Mouse (Mus musculus): ENCODE measurements at regions not wholly inside any gene's neighbourhood (a gene's known extent, or its start where the extent isn't known, plus 50 kb on each side); places are given as distances from the start of the nearest gene placed in this dataset.

GRCm38 (mm10) chr14:76613604-76614003, 56.9 kb upstream of the Serp2 start:
- DNase-seq (ENCODE audit: low spot score in 2 of 2) = no peak

DNA sequence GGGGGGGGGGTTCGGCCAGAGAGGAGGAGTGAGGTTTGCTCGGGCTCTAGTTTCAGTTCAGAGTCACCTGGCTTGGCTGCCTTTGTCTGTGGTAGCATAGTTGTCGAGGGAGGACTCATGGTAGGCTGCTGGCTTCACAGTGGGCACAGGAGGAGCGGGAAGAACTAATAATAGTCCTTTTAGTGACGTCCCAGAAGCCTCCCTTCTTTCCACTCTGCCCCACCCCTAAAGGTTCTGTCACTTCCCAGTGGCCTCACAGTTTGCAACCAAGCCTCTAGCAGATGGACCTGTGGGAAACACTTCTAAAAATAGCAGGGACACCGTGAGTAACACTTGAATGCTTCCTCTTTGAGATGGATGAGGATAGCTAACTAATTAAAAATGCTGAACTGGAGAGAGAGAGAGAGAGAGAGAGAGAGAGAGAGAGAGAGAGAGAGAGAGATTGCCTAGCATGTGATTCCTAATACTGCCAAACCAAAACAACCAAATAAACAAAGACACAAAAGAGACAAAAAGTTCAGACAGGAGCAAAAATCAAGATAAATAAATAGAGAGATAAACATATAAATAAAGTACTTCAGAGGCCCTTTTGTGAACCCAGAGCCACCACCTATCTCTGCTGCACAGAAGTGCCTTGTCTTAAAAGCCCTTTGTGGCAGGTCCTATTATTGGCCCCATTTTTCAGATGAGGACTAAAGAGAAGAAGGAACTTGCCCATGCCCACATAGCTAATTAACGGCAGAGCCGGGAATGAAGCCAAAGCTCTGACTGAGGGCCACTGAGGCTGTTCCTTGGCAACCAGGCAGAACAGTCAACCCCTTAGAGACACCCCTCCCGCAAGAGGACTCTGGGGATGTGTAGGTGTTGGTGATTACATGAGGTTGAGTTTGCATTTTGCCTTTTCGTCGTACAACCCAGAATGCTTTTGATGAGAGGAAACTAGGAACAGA, 54.0 kb upstream of the Serp2 start:
- DNase-seq (ENCODE audit: low spot score in 2 of 2) = peak in 1 of 2 experiments; percentile 69
